Mouse (Mus musculus) heart, adult 18-20 months (tissue): ENCODE measurements around the gene Ksr1. TPM values are rescaled to one million over a fixed set of nuclear protein-coding genes. Genes with fewer than 3 reads are reported as not detected.
A peak's percentile ranks its signal among the peaks of the same experiment; 100 is the strongest.

ENCODE experiments used
- DNase-seq, 2 experiments: peaks; one replicate each; pipeline ENCODE4 v3.0.0; 2021 to 2022; ENCODE audit warnings: mixed read lengths in 1 of 2
- total RNA-seq, 2 experiments: library from RNA; stranded (reverse); gene quantifications; 2 replicates each; pipeline ENCODE4 v1.2.3; 2021

The Ksr1 gene
- total RNA-seq, 2 experiments from 2014 or later: 5.7 to 5.8 TPM

DNA sequence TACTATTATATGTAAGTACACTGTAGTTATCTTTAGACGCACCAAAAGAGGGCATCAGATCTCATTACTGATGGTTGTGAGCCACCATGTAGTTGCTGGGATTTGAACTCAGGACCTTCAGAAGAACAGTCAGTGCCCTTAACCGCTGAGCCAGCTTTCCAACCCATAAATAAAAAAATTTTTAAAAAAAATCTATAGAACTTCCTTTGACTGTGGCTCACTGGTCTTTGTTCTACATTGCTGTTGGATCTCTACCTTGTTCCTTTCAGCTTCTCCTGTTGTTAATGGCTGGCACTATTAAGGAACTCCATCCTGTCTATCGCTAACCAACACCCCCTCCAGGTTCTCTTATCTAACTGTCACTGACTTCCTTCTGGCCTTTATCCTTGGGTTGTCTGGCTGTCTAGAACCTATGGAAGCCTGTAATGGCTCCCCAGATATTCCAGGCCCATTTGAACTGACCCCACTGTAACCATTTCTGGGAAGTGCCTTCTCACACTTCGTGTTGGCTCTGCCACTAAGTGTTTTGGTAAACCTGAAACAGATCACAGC, 166.0 kb downstream of the Ksr1 start:
- no peak for DNase-seq

DNA sequence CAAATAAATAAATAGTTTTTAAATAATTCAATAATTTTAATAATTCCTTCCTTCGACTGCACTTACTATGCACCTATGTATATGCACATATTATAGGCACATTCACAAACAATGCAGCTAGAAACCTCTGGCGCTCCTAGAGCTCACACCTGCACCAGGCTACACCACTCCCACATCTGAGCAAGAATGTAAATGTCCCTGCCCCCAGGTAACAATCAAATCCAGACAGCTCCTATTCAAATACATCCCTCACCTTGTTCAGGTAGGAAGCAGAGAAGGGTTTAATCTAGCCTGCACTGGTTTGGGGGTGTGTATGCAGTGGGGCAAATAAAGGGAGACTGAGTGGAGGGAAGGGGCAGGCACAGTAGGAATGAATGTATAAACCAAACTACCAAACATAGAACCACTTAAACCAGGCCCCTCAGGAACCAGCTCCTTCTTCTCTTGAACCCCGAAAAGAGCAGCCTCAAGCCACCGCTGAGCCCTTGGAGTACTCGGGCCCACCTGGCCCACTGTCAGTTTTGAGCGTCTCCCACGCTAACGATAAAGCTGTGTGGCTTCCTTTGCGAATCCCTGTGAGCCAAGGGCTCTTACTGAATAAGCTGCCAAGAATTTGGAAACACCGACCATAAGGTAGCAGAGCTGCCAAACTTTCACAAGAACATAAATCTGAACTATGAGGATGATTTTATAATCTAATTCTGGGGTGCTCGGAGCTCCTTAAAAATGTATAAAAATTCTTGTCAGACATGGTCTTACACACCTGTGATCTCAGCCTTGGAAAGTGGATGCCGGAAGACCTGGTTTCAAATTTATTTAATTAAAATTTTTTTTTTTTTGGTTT, 167.8 kb downstream of the Ksr1 start:
- no peak for DNase-seq

DNA sequence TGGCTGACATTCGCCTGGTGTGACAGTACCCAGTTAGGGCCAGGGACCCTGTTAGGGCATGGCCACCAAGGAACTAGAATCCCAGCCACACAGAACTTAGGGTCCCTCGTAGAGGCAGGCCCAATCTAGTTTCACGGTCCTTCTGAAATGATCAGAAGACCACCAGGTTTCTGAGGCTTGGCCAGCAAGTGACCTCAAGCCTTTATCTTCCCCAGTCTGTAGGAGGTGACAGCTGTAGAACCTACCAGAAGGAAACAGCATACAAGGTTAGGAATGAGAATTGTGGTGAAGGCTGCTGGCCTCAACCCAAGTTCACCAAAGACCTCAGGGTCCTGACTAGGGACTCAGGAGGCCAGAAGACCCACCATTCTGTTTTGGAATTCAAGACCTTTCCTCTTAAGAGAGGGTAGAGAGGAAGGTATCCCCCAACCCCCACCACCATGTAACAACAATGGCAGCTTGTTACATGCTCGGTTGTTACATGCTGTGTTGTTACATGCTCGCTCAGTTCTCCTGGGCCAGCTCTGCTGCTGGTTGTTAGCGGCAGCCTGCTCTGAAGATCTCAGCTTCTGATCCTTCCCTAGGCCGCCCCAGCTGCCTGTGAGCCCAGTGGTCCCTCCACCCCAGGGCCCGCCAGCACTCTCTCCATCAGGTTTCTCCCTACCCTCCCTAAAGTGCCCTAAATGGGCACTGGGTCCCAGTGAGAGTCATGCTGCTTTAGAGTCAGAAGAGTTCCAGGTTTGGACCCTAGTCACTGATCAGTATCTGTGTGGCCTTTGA, 169.3 kb downstream of the Ksr1 start:
- no peak for DNase-seq

DNA sequence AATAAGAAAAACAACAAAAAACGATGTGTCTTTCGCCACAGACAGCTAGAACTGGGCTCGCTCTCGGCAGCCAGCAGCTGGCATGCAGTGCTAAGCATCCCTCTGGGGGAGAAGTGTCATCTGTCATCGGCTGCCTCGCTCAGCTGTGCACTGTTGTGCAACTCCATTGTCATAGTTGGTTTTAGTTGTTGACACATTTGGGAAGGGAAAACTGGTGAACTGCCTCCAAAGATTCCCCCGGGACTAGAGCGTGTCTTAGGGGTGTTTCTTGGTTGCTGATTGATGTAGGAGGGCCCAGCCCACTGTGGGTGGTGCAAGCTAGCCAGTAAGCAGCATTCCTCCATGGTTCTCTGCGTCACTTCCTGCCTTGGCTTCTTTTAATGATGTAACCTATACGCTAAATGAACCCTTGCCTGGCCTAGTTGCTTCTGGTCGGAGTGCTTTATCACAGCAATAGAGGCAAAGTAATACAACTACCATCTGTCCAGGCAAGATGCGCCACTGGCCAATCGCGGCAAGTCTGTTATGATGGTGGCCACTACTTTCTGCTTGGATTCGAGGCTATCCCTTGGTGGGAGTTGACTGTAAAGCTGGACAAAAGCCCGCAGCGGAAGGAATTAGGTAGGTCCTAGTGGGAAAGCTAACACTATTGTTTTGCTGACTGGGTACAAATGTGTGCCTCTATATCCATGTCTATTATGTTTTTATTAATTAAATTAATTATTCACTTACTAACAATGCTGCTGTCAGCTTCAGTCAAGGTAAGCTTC, 172.6 kb downstream of the Ksr1 start:
- peak; percentile 73 to 83 for DNase-seq

DNA sequence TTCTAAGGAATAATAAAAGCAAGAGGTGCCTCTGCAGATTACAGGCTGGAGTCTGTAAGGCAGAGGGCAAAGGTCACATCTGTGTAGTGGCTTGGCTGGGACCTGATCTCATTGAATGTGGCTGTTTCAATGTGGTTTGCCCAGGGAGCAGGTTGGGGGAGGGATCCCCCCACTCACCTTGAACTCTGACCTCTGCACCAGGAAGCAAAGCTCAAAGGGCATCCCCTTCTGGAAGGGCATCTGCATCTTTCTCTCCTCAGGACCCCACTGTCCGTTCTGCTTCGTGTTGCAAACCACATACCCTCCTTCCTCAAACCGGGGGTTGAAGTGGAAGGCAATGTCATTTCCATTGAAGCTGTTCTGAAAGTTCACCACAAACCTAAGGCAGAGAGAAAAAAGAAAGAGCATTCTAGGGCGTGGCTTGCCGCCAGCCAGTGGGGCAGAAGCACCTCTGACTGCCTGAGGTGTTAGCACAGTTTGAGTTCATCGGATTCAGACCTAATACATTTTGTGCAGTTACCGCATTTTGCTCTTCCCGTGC, 173.3 kb downstream of the Ksr1 start:
- DNase-seq: no peak

DNA sequence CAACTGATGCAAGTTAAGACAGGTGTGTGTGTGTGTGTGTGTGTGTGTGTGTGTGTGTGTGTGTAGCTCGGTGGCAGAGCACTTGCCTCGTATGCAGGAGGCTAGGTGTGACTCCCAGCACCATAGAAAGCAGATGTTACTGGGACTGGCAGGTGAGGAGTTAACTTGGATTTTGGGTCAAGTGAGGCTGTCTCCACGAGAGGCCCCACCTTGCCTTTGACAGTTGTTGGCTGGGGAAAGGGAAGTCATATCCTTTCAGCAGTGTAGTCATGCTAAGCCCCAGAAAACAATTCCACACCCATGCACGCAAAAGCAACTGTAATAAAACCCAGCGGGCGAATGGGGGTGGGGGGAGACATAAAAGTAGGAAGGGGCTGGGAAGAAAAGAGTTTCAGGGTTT, 173.9 kb downstream of the Ksr1 start:
- DNase-seq: no peak

DNA sequence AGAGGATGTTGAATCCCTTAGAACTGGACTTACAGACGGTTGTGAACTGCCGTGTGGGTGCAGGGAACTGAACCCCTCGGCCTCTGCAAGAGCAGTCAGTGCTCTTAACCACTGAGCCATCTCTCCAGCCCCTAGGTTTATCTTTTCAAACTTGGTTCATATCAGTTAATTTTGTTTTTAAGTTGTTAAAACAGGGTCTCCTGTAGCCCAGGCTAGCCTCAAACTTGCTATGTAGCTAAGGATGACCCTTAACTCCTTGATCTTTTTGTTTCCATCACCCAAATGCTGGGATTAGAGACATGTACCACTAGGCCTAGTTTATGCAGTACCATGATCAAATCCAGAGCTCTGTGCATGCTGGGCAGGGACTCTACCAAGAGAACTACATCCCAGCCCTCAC, 174.5 kb downstream of the Ksr1 start:
- no peak for DNase-seq

DNA sequence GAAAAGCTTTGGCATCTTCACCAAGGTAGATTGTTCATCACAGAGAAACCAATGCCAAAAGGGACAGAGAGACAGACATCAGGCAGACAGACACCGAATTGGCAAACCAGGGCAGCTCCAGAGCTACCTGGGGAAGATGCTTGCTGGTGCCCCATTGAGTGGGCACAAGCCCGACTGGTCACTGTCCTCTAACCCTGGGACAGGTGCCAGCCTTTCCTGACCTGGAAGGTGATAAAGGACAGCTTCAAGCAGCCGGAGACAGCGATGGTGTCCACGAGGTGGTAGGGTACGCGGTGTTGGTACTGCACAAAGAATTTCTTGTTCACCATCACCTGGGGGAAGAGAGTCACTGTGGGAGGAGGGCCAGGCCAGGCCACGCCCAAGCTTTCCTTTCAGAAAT, 175.1 kb downstream of the Ksr1 start:
- DNase-seq: no peak

DNA sequence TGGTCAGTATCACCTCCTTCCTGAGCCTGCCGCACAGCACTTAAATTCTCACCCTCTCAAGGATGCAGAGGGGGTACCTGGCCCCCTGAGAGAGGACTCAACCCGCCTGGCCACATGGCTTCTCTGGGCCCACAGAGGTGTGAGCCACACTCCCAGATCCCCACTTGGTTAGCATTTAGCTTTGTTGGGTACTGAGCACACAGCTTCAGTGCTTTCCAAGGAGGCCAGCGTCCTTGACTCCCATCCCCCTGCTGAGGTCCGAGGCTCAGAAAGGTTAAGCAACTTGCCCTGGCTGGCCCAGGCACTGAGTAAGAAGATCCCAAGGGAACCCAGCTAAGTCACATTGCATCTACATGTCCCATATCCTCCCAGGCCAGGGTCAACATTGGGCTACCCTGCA, 178.1 kb downstream of the Ksr1 start:
- no peak for DNase-seq

DNA sequence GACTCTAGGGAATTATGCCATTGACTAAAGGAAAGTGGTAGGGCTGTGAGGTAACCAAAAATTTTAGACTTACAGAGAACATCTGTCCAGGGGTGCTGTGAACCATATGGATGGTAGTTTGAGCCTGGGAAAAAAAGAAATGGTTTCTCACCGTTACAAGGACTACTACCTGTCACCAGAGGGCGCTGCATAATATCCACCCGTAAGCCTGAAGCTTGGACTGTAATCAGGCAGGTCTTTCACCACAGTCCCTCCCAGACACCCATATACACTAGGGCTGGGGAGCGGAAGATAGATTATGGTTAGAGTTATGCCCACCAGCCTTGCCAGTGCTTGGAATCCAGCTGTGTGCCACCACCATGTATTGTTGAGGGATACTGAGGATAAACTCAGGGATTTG, 178.8 kb downstream of the Ksr1 start:
- DNase-seq: peak; percentile 33 to 69

Other genes with a start within 250 kb of the Ksr1 start
- gene Nos2, start 225.6 kb downstream of the Ksr1 start, total RNA-seq: 1 to 10 TPM; 3.3 to 6.3 TPM
- gene Lgals9, start 161.5 kb downstream of the Ksr1 start, total RNA-seq: 10 to 100 TPM; 19.5 to 22.5 TPM
- gene Wsb1, start 108.3 kb upstream of the Ksr1 start, total RNA-seq: 10 to 100 TPM; 12.6 to 13.8 TPM
- not detected for gene Gm9964, start 150.5 kb upstream of the Ksr1 start, total RNA-seq
- 10 to 100 TPM; 31.3 to 33.6 TPM for gene Nf1, start 193.3 kb upstream of the Ksr1 start, total RNA-seq